Mouse (Mus musculus): ENCODE measurements at regions not wholly inside any gene's neighbourhood (a gene's known extent, or its start where the extent isn't known, plus 50 kb on each side); places are given as distances from the start of the nearest gene placed in this dataset.

DNA sequence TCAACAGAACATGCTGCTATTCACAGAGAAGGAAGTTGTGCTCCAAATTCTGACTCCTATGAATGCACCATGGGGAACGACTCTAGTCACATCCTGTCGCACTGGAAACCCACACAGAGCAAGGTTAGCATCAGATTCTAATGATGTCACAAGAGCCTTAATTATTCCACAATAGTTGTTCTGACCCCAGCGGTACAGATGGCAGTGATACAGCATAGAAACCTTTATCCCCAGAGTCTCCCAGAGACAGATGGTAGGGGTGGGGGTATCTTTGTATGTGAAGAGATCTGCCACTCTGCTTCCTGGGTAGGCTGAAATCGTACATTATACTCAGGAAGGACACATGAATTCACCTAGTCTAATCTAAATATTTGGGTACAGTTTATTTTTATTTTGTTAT is 123.5 kb upstream of the Bank1 start:
- TF ChIP-seq CTCF (conservative IDR thresholded peaks at IDR 0.05; ENCODE audit: insufficient read depth, insufficient read length, low read depth, low read length) (no peak), POLR2A (IDR thresholded peaks at IDR 0.05; ENCODE audit: low read depth, low read length) (no peak)
